Mouse (Mus musculus) fat pad, adult 2 months (tissue): Measurements from ENCODE around the gene Cacng8.

Experiments used
- DNase-seq: peaks from one replicate; pipeline ENCODE4 v3.0.0-alpha.2; 2011; ENCODE audit warnings: low read depth, low spot score; ENCODE audit errors: extremely low read depth

Gene Cacng8

DNA sequence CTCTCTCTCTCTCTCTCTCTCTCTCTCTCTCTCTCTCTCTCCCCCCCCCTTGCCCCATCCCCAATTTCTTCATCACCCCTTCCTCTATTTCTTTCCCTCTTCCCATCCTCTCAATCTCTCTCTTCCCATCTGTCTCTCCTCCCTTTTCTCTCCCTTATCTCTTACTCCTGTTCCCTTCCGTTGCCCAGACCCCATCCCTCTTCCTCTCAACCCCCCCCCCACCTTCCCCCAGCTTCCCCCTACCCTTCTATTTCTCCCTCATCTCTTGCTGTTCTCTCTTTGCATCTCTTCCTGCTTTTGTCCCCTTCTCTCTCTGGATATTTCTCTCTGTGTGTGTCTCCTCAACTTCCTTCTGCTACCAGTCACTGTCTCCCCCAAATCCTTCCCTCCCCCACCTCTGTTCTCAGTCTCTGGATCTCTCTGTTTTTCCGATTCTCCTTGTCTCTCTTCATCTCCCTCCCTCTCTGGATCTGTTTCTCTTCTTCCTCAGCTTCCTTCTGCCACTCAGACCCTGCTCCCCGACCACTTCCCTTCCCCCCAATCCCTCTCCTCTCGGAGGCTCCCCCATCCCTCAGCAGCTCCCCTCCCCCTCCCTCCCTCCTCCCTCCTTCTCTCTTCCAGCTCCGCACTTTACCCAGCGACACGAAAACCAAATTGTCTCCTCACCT lies at the start of gene Cacng8:
TSS of gene Cacng8 (plus strand) at position 271 of the 668 bp plus-strand sequence.
- DNase-seq: no peak

- DNase-seq: no peak
These were observed 46.6 kb upstream of the Cacng8 start for GRCm38 (mm10) chr7:3343861-3344260.

- no peak for DNase-seq
These were observed 45.2 kb upstream of the Cacng8 start for GRCm38 (mm10) chr7:3345301-3345700.

DNA sequence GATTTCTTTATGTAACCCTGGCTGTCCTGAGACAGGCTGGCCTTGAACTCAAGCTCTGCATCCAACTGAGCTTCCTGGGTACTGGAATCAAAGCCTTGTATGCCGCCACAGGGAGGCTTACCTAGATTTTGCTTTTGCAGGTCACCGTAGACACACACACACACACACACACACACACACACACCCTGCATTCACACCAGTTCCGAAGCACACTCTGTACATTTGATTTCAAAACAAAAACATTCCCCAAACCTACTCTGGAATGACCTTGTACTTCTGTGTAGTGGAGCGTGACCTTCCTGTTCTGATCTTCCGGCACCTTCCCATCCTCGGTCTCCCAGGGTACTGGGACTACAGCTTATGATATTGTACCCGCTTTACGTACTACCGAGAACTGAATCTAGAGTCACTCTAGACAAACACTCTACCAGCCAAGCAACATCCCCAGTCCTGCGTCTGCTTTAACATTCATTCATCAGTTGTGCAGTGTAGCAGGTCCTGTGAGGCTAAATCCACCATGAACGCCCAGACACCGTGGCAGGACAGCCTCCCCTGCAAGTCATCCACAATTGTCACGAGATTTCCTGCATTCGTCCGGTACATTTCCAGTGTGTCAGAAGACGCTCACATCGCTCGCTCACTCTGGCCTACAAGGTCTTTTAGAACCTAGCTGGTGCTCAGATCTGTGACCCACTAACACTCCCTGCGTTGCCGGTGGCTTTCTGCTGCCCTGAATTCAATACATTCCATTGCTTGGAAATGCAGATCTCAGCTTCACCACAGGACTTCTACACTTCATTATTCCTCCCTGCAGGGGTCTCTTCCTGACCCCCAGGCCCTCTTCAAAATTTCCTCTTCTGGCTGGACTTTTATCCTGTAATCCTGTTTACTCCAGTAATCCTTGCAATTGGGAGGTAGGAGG lies 42.9 kb upstream of the Cacng8 start:
- DNase-seq: no peak

DNA sequence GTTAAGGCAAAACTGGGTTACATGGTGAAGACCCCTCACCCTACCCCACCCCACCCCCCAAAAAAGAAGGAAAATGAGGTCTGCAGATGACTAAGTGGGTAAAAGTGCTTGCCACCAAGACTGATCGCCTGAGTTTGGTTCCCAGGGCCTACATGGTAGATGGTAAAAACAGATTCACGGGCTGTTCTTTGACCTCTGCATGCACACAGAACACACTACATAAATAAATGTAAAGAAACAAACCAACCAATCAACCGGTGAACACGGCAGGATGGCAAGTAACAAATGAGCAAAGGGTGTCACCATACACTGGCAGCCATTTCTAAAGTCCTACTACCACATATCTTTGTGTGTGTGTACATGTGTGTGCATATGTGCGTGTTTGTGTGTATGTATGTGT lies 42.2 kb upstream of the Cacng8 start:
- no peak for DNase-seq

DNA sequence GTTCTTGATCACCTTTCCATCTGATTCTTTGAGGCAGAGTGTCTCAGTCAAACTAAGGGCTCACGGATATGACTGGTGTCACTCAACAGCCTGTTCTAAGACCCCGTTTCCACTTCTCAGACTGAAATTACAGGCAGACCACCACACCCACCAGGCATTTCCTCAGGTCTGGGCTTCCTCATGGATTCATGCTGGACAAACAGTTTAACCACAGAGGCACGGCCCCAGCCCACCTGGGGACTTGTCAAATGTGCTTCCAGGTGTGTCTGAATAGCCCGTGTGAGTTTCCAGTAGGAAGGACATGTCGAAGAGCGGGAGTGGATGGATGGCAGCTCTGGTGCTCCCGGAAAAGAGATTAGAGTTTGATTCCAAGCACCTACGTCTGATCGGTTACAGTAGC lies 40.7 kb upstream of the Cacng8 start:
- no peak for DNase-seq

- no peak for DNase-seq
These were observed 38.9 kb upstream of the Cacng8 start for GRCm38 (mm10) chr7:3351536-3351935.

- no peak for DNase-seq
These were observed 35.6 kb upstream of the Cacng8 start for GRCm38 (mm10) chr7:3354850-3355249.

DNA sequence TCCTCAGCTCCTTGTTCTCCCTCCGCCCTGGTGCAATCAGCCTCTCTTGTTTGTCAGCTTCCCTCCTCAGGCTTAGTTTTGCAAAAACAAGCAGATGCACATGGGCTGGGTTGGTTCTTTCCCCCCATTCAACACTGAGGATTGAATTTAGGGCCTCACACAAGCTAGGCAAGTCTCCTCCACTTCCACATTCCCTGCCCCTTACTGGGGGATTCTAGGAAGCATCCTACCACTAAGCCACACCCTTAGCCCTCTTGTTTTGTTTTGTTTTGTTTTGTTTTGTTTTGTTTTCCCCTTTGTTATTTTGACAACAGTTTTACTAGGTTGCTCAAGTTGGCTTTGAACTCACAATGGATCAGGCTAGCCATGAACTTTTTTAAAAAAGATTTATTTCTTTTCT lies 29.8 kb upstream of the Cacng8 start:
- DNase-seq: no peak

DNA sequence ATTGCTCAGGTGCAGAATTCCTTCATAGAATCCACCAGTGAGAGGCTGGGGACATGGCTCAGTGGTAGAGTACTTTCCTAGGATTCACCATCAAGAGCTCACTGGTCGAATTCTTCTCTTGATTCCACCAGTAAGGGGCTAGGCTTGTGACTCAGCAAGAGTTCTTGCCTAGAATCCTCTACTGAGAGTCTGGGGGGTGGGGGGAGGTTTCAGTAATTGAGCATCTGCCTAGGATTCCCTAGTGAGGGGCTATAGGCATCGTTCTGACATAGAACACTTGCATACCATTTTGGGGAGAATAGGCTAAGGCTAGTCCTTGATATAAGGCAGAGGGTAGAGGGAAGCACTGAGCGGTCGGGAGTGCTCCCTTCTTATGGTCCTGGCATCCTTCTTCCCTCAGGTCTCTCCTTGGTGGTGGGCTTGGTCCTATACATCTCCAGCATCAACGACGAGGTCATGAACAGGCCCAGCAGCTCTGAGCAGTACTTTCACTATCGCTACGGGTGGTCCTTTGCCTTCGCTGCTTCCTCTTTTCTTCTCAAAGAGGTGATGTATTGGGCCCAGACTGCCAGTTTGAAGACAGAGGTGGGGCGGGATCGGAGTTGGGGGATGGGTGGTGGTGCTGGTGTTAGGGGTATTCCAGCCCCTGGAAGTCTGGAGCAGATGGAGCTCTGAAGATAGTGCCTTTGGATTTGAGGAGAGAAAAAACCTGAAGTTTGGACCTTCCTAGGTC lies 24.8 kb upstream of the Cacng8 start:
- DNase-seq: no peak

DNA sequence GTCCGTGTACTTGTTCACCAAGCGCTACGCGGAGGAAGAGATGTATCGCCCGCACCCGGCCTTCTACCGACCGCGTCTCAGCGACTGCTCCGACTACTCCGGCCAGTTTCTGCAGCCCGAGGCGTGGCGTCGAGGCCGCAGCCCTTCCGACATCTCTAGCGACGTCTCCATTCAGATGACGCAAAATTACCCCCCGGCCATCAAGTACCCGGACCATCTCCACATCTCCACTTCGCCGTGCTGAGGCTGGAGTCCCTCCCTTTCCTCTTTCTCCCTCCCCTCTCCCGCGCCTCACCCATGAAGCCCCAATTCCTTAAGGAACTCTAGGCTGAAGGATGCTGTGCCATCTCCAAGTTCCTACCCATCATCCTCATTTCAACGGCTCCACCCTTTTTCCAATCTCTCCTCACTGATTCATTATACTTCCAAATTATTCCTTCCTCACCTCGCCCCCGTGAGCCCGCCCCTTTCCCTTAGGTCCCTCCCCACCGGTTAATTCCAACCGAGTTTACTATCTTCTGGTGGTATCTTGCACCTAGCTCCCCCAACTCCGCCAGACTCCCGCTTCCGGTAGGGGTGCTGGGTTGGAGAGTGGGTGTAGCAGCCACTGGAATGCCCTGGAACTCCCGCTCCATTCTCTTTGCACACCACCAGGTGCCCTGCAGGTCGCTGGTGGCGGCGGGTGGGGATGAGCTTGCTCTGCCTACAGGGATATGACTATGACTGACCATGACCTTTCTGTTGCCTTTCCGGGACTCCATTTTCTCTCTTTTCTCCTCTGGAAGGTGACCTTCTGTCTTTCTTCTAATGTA lies 23.6 kb upstream of the Cacng8 start:
- DNase-seq: no peak

DNA sequence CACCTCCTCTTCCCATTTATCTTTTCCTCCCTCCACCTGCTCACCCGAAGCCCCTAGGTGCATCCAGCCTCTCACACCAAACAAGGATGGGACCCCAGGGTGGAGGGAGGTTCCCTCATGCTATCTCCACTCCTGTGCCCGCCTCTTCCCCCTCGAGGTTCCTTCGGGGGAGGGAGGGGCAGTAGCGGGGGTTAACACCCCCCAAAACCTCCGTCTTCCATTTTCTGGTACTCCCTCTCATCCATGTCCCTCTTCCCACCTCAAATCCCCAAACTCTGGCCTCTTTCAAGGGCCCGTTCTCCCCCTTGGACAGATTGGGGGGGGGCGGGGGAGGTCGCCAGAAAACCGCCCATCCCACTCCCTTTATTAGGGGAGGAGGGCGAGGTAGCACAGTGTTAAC lies 22.9 kb upstream of the Cacng8 start:
- no peak for DNase-seq

DNA sequence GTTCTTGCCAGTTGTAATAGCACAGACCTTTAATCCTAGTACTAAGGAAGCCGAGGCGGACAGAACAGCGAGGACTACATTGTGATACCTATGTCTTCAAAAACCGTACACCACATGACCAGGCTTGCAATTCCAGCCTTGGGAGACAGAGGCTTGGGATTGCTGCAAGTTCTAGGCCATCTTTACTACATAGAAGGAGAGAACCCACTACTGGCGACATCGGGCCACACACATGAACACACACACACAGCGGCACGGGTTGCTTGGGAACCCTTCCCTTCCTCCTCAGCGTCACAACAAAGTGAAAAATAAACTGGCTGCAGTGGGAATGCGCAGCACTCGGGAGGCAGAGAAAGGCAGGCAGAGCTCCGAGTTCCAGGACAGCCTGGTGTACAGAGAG lies 22.2 kb upstream of the Cacng8 start:
- DNase-seq: no peak

GRCm38 (mm10) chr7:3369189-3369588 lies 21.3 kb upstream of the Cacng8 start:
- no peak for DNase-seq

DNA sequence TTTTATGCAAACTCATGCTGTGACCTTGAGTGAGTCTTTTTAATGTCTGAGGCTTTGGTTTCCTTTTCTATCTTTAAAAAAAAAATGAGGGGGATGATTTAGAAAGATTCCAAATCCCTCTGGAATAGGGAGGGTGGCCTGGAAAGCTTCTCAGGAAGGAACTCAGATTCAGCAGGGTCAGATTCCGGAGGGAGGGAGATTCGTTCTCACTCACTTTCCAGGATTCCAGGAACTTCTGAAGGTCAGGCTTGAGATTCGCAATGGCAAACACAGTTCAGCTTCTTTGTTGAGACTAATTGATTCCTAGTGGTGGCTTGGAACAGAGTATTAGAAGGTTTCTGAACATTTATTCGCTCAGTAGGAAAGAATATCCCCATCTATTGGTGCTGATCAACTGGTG lies 20.1 kb upstream of the Cacng8 start:
- no peak for DNase-seq

DNA sequence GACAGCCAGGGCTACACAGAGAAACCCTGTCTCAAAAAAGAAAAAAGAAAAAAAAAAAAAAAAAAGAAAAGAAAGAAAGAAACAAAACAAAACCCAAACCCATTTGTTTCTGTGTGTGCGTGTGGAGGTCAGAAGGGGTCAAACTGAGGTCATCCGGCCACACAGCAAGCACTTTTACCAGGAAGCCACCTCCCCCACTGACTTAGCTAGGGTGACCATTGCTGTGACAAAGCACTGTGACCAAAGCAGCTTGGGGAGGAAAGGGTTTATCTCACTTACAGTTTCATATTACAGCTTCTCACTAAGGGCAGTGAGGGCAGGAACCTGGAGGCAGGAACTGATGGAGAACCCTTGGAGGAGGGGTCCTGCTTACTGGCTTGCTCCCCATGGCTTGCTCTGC lies 18.1 kb upstream of the Cacng8 start:
- DNase-seq: no peak

GRCm38 (mm10) chr7:3373754-3374153 lies 16.7 kb upstream of the Cacng8 start:
- peak; percentile 4 for DNase-seq

DNA sequence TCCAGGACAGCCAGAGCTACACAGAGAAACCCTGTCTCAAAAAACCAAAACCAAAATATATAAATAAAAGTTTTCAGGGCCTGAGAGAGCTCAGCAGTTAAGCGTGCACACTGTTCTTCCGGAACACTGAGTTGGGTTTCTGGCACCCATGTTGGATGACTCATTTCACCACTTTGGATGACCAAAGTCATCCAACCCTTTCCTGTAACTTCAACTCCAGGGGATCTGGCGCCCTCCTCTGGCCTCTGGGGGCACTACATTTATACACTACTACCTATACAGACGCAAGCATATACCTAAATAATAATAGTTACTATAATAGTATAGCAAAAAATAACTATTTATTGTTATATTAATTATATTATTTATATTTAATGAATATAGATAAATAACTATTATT lies 13.7 kb upstream of the Cacng8 start:
- no peak for DNase-seq

DNA sequence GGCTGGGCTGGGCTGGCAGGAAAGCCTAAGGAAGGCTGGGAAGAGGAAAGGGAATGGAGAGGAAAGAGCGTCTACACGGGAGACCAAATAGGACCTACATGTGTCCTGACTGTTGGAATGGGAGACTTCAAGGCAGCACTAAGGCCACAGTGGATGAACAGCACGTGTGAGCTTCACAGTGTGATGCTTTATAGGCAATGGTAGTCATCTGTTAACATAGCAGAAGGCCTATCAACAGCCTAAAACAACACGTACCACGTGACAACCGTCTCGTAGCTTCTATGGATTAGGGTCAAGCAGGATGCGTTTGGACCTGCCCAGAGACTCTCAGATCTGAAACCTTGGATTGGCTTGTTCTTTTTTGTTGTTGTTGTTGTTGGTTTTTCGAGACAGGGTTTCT lies 8.4 kb upstream of the Cacng8 start:
- no peak for DNase-seq

- DNase-seq: no peak
These were observed 5.6 kb upstream of the Cacng8 start for GRCm38 (mm10) chr7:3384807-3385319.
